Mouse (Mus musculus): ENCODE results near the gene Abcg8. TPM values are rescaled to one million over a fixed set of nuclear protein-coding genes. Genes with fewer than 3 reads are reported as not detected.

Abcg8 gene
- total and polyA plus RNA-seq, 2 experiments from 2014 or later, result not detected

DNA sequence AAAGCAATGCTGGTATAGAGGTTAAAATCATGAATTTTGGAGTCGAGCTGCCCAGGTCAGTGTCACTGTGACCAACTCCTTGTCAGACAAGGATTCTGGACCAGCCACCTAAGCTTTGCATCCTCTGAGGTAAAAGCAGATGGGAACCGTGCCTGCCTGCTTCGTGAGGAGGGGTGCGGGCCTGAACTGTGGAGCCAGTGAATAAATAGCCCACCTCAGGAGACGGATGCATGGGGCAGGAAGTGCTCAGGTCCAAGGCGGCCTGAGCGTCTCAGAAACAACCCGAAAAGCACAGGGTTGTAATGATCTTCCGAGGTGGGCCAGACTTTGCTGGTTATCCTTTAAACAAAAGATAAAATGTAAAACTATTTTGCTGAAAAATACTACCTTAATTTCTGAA lies 31.0 kb upstream of the Abcg8 start:
- ATAC-seq (ENCODE audit: low FRiP score) (no peak), DNase-seq (ENCODE audit: low spot score) (no peak)
- Histone ChIP-seq H3K9me3 (ENCODE audit: low read length) (no peaks in the 10 kb centered on the region), H3K9ac (replicated peaks; ENCODE audit: low read length, poor library complexity, severe bottlenecking) (no peak overlapping the region), H3K27me3 (ENCODE audit: insufficient read depth, low read length) (no peaks in the 10 kb centered on the region), H3K4me3 (ENCODE audit: low read depth, low read length) (no peak overlapping the region), H3K27ac (ENCODE audit: low read depth, low read length) (0 out of 2 replicates have a peak overlapping the region, but pooled peaks have one; percentile 32), H3K4me1 (ENCODE audit: insufficient read depth, low read length) (no peaks in the 10 kb centered on the region), H3K36me3 (ENCODE audit: insufficient read depth, low read length) (peaks cover 2% of the 10 kb centered on the region), H3K4me2 (ENCODE audit: low read depth, low read length, poor library complexity, severe bottlenecking) (no peak overlapping the region)
- no peak for TF ChIP-seq CTCF (IDR thresholded peaks at IDR 0.05)
- 37% methylated on average over 9 of the region's 9 CpGs for WGBS

DNA sequence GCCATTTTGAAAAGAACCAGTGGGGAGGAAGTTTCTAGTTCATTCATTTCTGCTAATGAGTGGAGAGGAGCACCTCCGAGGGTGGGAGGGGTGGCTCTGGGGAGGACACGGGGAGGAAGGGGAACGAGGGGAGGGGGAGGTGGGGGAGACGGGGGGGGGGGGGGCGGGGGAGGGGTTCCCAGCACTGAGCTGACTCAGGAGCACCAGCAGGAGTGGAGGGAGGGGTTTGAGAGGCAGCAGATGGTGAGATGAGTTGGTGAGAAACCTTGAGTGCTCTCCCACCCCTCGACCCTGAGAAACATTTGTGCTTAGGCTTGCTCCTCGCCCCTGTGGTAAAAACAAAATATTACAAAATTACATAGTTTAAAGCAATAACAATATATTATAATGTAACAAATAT lies 30.2 kb upstream of the Abcg8 start:
- Histone ChIP-seq H3K9me3 (ENCODE audit: low read length) (no peaks in the 10 kb centered on the region), H3K9ac (replicated peaks; ENCODE audit: low read length, poor library complexity, severe bottlenecking) (no peak overlapping the region), H3K4me3 (ENCODE audit: low read depth, low read length) (no peak overlapping the region), H3K4me1 (ENCODE audit: insufficient read depth, low read length) (no peaks in the 10 kb centered on the region), H3K36me3 (ENCODE audit: insufficient read depth, low read length) (peaks cover 8% of the 10 kb centered on the region), H3K27me3 (ENCODE audit: insufficient read depth, low read length) (no peaks in the 10 kb centered on the region), H3K4me2 (ENCODE audit: low read depth, low read length, poor library complexity, severe bottlenecking) (no peak overlapping the region), H3K27ac (ENCODE audit: low read depth, low read length) (no peak overlapping the region)
- DNase-seq (ENCODE audit: low spot score) (no peak), ATAC-seq (ENCODE audit: low FRiP score) (no peak)
- WGBS, result 41% methylated on average over 3 of the region's 7 CpGs
- TF ChIP-seq CTCF (IDR thresholded peaks at IDR 0.05), result no peak

DNA sequence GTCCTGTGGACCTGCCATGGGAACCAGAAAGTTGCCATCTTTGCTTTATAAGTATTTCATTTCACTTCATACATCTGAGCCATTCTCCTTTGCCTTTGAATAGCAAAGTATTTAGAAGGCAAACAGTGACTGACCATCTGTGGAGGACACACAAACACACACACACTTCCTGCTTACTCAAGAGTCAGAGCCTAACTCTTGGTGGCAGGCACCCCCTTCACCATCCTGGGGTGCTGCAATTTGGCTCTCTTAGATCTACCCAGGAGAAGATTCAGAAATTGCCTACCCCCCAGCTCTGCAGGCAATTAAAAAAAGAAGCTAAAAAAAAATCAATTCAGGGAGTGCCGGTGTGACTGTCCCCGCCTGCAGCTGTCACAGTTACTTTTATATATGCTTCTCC lies 29.6 kb upstream of the Abcg8 start:
- Histone ChIP-seq H3K27me3 (ENCODE audit: insufficient read depth, low read length) (no peaks in the 10 kb centered on the region), H3K9ac (replicated peaks; ENCODE audit: low read length, poor library complexity, severe bottlenecking) (no peak overlapping the region), H3K4me3 (ENCODE audit: low read depth, low read length) (no peak overlapping the region), H3K4me2 (ENCODE audit: low read depth, low read length, poor library complexity, severe bottlenecking) (no peak overlapping the region), H3K36me3 (ENCODE audit: insufficient read depth, low read length) (peaks cover 8% of the 10 kb centered on the region), H3K9me3 (ENCODE audit: low read length) (no peaks in the 10 kb centered on the region), H3K27ac (ENCODE audit: low read depth, low read length) (no peak overlapping the region), H3K4me1 (ENCODE audit: insufficient read depth, low read length) (no peaks in the 10 kb centered on the region)
- DNase-seq (ENCODE audit: low spot score) (no peak), ATAC-seq (ENCODE audit: low FRiP score) (no peak)
- WGBS, result 65% methylated on average over 2 of the region's 2 CpGs
- TF ChIP-seq CTCF (IDR thresholded peaks at IDR 0.05), result no peak

DNA sequence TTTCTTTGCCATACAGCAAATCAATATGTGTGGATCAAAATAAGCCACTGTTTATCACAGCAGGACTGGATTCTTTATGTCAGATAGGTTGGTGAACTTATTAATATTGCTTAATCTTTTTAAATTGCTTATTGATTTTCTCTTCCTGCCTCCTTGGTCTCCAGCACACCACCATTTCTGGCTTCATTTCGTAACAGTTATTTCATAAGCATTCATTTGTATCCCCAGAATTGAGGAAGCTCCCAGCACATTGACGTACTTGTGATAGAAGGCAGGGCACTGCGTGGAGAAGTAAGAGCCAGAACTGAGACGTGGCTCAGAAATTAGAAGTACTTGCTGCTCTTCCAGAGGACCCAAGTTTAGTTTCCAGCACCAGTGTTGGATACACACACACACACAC lies 28.5 kb upstream of the Abcg8 start:
- Histone ChIP-seq H3K4me2 (ENCODE audit: low read depth, low read length, poor library complexity, severe bottlenecking) (no peak overlapping the region), H3K27me3 (ENCODE audit: insufficient read depth, low read length) (no peaks in the 10 kb centered on the region), H3K4me3 (ENCODE audit: low read depth, low read length) (no peak overlapping the region), H3K9ac (replicated peaks; ENCODE audit: low read length, poor library complexity, severe bottlenecking) (no peak overlapping the region), H3K4me1 (ENCODE audit: insufficient read depth, low read length) (no peaks in the 10 kb centered on the region), H3K27ac (ENCODE audit: low read depth, low read length) (no peak overlapping the region), H3K36me3 (ENCODE audit: insufficient read depth, low read length) (peaks cover 8% of the 10 kb centered on the region), H3K9me3 (ENCODE audit: low read length) (no peaks in the 10 kb centered on the region)
- ATAC-seq (ENCODE audit: low FRiP score) (no peak), DNase-seq (ENCODE audit: low spot score) (no peak)
- 85% methylated on average over 4 of the region's 4 CpGs for WGBS
- TF ChIP-seq CTCF (IDR thresholded peaks at IDR 0.05), result no peak

DNA sequence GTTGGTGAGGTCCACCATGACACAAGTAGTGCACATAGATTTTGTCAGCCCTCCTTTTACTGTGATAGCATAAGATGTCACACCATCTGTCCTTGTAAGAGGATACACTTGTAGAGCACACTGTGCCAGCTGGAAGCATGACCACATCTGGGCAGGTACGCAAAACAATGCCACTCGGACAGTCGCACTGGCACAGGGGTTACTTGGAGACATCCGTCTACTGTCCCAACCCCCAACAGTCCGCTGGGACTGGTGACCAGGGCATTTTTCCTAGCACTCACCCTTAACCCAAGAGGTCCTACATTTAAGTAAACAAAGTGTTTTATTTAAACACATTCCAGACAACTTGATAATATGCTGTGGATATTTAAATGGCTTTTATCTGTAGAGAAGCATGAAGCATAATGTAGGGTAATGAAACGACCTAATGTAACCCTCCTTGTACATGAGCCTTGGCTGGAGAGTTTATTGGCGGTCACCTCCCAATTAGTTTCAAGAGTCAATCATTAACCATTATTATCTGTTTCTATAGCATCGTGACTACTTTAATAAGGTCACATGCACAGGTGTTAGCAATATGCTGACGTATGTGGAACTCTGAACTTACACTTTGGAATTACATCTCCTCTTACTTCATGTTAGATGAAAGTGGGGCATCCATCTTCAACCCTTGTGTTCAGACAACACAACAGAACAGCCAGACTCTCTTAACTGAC lies 25.6 kb upstream of the Abcg8 start:
- no peak overlapping the region for H3K9ac ChIP-seq (replicated peaks; ENCODE audit: low read length, poor library complexity, severe bottlenecking)
- TF ChIP-seq CTCF (IDR thresholded peaks at IDR 0.05), result no peak
- no peak for DNase-seq (ENCODE audit: low spot score)
- H3K9me3 ChIP-seq (ENCODE audit: low read length), result no peaks in the 10 kb centered on the region
- ATAC-seq (ENCODE audit: low FRiP score), result no peak
- no peaks in the 10 kb centered on the region for H3K4me1 ChIP-seq (ENCODE audit: insufficient read depth, low read length)
- no peaks in the 10 kb centered on the region for H3K27me3 ChIP-seq (ENCODE audit: insufficient read depth, low read length)
- no peak overlapping the region for H3K4me3 ChIP-seq (ENCODE audit: low read depth, low read length)
- H3K4me2 ChIP-seq (ENCODE audit: low read depth, low read length, poor library complexity, severe bottlenecking), result no peak overlapping the region
- H3K36me3 ChIP-seq (ENCODE audit: insufficient read depth, low read length), result peaks cover 8% of the 10 kb centered on the region
- 95% methylated on average over 9 of the region's 9 CpGs for WGBS
- no peak overlapping the region for H3K27ac ChIP-seq (ENCODE audit: low read depth, low read length)

DNA sequence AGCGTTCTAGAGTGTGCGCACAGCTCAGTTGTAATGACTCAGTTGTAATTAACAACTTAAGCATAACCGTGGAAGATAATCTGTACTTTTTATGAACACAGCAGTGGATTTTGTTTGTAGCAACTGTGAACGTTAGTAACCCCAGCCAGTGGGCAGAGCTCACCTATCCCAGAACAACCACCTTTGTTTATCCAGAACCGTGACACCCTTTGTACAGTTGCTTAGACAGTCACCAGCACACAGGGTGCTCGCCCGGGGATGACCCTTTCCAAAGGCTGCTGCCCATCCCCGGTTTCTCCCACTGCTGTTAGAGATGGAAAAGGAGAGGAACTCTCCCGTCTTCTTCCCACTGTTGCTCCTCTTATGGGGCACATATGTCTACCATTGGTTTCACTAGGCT lies 22.6 kb upstream of the Abcg8 start:
- Histone ChIP-seq H3K9ac (replicated peaks; ENCODE audit: low read length, poor library complexity, severe bottlenecking) (no peak overlapping the region), H3K4me3 (ENCODE audit: low read depth, low read length) (no peak overlapping the region), H3K9me3 (ENCODE audit: low read length) (no peaks in the 10 kb centered on the region), H3K36me3 (ENCODE audit: insufficient read depth, low read length) (peaks cover 8% of the 10 kb centered on the region), H3K27me3 (ENCODE audit: insufficient read depth, low read length) (no peaks in the 10 kb centered on the region), H3K27ac (ENCODE audit: low read depth, low read length) (no peak overlapping the region), H3K4me1 (ENCODE audit: insufficient read depth, low read length) (peaks cover 5% of the 10 kb centered on the region; the same call in 1 of the 2 replicates), H3K4me2 (ENCODE audit: low read depth, low read length, poor library complexity, severe bottlenecking) (no peak overlapping the region)
- DNase-seq (ENCODE audit: low spot score), result no peak
- no peak for ATAC-seq (ENCODE audit: low FRiP score)
- TF ChIP-seq CTCF (IDR thresholded peaks at IDR 0.05), result no peak
- 92% methylated on average over 9 of the region's 9 CpGs for WGBS

Data from midbrain, postnatal 0 days (tissue).